ENCODE assay signal across 10 mouse cellular contexts in the genomic region with DNA sequence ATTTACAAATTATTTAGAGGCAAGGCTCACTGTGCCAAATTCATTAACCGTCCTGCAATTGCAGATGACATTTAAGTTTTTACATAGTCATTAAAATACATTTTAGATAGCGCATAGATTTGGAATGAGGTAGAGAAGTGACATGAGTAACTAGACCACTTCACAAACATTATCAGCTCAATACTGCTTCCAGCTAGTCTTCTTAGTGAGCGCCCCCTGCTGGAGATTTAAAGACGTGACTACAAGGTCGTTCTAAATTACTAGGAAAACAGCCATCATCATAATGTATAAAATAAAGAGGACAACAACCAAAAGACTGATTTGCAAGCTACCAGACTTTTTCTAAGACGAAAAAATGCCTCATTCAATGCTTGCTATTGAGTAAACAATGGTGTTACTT. TPM values are rescaled to one million over a fixed set of nuclear protein-coding genes. Genes with fewer than 3 reads are reported as not detected.
DNase-seq lines count a peak whose midpoint lies in the region; ATAC-seq and TF ChIP-seq lines count a peak whose summit lies in the region.
"Had no signal": no experiment of that assay in that cellular context is flagged by ENCODE, and none has a peak within 500 bp of the region (broad histone marks: within the 10 kb centered on the region; RNA-seq: fewer than 3 reads in every experiment).

No protein-coding gene starts in this region.

- no peaks in the 10 kb centered on the region; the same call in 1 of the 2 replicates for H3K4me1 ChIP-seq in heart, adult 2 months (ENCODE audit: control insufficient read depth, insufficient read depth, low read length)
- peaks cover 5% of the 10 kb centered on the region; the same call in 1 of the 2 replicates for H3K4me1 ChIP-seq in heart, embryonic 12.5 days (replicated peaks)
- H3K4me1 ChIP-seq in kidney, adult 2 months (ENCODE audit: control insufficient read depth, insufficient read depth, low read length): no peaks in the 10 kb centered on the region

- DNase-seq in heart, adult 2 months: no peak
- peak; percentile 51 for DNase-seq in thymus, postnatal 4 days
- no peak for DNase-seq in thymus, postnatal 36 days
- peak; percentile 19 to 40 for DNase-seq in cerebellum, postnatal 36 days
- DNase-seq in kidney, adult 2 months: peak; percentile 57
- DNase-seq in lung, postnatal 36 days: peak; percentile 63

- TF ChIP-seq CTCF in heart, adult 2 months (IDR thresholded peaks at IDR 0.05): peak; percentile 78
- TF ChIP-seq CTCF in kidney, adult 2 months (conservative IDR thresholded peaks at IDR 0.05; ENCODE audit: insufficient read depth, insufficient read length, low read depth, low read length): no peak

- 18% methylated on average over 6 of the region's 6 CpGs for WGBS in heart, adult 2 months
- WGBS in heart, embryonic 12.5 days: 15% methylated on average over 6 of the region's 6 CpGs
- WGBS in kidney, adult 2 months: 20% methylated on average over 6 of the region's 6 CpGs

- no peak overlapping the region for H3K4me3 ChIP-seq in heart, adult 2 months
- no peak overlapping the region for H3K4me3 ChIP-seq in heart, embryonic 12.5 days
- no peak overlapping the region for H3K4me3 ChIP-seq in kidney, adult 2 months (ENCODE audit: insufficient read depth, low read depth, low read length)

- no peak overlapping the region for H3K9ac ChIP-seq in heart, adult 2 months (ENCODE audit: low read depth, low read length)
- no peak overlapping the region for H3K9ac ChIP-seq in heart, embryonic 12.5 days

- no peak for TF ChIP-seq EP300 in heart, adult 2 months (IDR thresholded peaks at IDR 0.05; ENCODE audit: insufficient read depth, low read depth, low read length)

- H3K9me3 ChIP-seq in heart, embryonic 12.5 days (replicated peaks): no peaks in the 10 kb centered on the region

- no peaks in the 10 kb centered on the region for H3K36me3 ChIP-seq in heart, adult 2 months (ENCODE audit: control insufficient read depth, insufficient read depth, low read length)
- H3K36me3 ChIP-seq in heart, embryonic 12.5 days: no peaks in the 10 kb centered on the region
- no peaks in the 10 kb centered on the region for H3K36me3 ChIP-seq in kidney, adult 2 months (ENCODE audit: control insufficient read depth, insufficient read depth, low read length)

- TF ChIP-seq POLR2A in heart, adult 2 months (IDR thresholded peaks at IDR 0.05; ENCODE audit: insufficient read depth, low read depth, low read length): no peak
- TF ChIP-seq POLR2A in kidney, adult 2 months (IDR thresholded peaks at IDR 0.05; ENCODE audit: low read depth, low read length): no peak

- intact Hi-C loops in heart, adult 2 months (cut with DNase I): no loop called here

- no peak for ATAC-seq in heart, embryonic 12.5 days (ENCODE audit: insufficient number of reproducible peaks, low FRiP score)
- no peak for ATAC-seq in megakaryocyte, adult 5-6 weeks (ENCODE audit: poor library complexity, severe bottlenecking)

- H3K27me3 ChIP-seq in heart, adult 2 months (ENCODE audit: control insufficient read depth, insufficient read depth, low read length): no peaks in the 10 kb centered on the region
- H3K27me3 ChIP-seq in heart, embryonic 12.5 days (replicated peaks): no peaks in the 10 kb centered on the region
- no peaks in the 10 kb centered on the region for H3K27me3 ChIP-seq in kidney, adult 2 months (replicated peaks; ENCODE audit: control insufficient read depth, insufficient read depth, low read length)

- H3K79me2 ChIP-seq in heart, adult 2 months (replicated peaks; ENCODE audit: control insufficient read depth, insufficient read depth, low read length): no peaks in the 10 kb centered on the region

- no peak overlapping the region for H3K4me2 ChIP-seq in heart, embryonic 12.5 days

- H3K27ac ChIP-seq in heart, adult 2 months: no peak overlapping the region
- H3K27ac ChIP-seq in heart, embryonic 12.5 days (ENCODE audit: poor library complexity, severe bottlenecking): no peak overlapping the region
- H3K27ac ChIP-seq in kidney, adult 2 months (ENCODE audit: insufficient read depth, low read depth, low read length): no peak overlapping the region

RNA-seq across cellular contexts. Expression of a gene that starts 32.0 kb away (rescaled TPM):
- 100 to 1,000 TPM; 268 to 321 TPM for total RNA-seq in heart, adult 2 months (2021)
- 13.6 and 38.6 TPM in 2 replicates for polyA plus RNA-seq in heart, adult 2 months (2012; rRNA removed)
- polyA plus RNA-seq in heart, embryonic 12.5 days (2016; fragmentation: Nextera tagmentation; extraction: Ambion mirVana): 0.08 and 0.13 TPM in 2 replicates
- polyA plus RNA-seq in kidney, adult 2 months (2012; rRNA removed): 0.77 TPM in 1 of 2 replicates, not detected in the other
- total RNA-seq in megakaryocyte, adult 5-6 weeks (2015): not detected in 2 replicates
- not detected in 2 replicates for total RNA-seq in megakaryocyte, adult 5-6 weeks (2017)
- total RNA-seq: layer of hippocampus, adult 18-20 months had no signal

RNA-seq across cellular contexts. Expression of a gene that starts 44.8 kb away (rescaled TPM):
- not detected for total RNA-seq in heart, adult 2 months (2021)
- not detected in 2 replicates for polyA plus RNA-seq in heart, adult 2 months (2012; rRNA removed)
- not detected in 2 replicates for polyA plus RNA-seq in heart, embryonic 12.5 days (2016; fragmentation: Nextera tagmentation; extraction: Ambion mirVana)
- polyA plus RNA-seq in kidney, adult 2 months (2012; rRNA removed): not detected in 2 replicates
- not detected in 2 replicates for total RNA-seq in megakaryocyte, adult 5-6 weeks (2015)
- total RNA-seq in megakaryocyte, adult 5-6 weeks (2017): not detected in 2 replicates
- total RNA-seq: adrenal gland, postnatal 4 days; layer of hippocampus, adult 18-20 months had no signal

Comparison
In these comparisons a context has a peak if more than half of its experiments do, and no peak if none do; other contexts are left out.
1. DNase-seq: peak in thymus, postnatal 4 days (single experiment), cerebellum, postnatal 36 days (2 of 2), kidney, adult 2 months (single experiment) and lung, postnatal 36 days (single experiment); none in heart, adult 2 months (0 of 2) and thymus, postnatal 36 days (0 of 2).